Mouse (Mus musculus) heart, postnatal 0 days (tissue): ENCODE measurements at regions not wholly inside any gene's neighbourhood (a gene's known extent, or its start where the extent isn't known, plus 50 kb on each side); places are given as distances from the start of the nearest gene placed in this dataset.

Experiments used
- ATAC-seq: fragments of 200-750 bp; cut with Nextera tagmentation; 2 replicates; pipeline ENCODE4 v1.8.0; 2017; ENCODE audit warnings: low read depth, moderate number of reproducible peaks, moderate library complexity; ENCODE audit not compliant: insufficient read depth
- DNase-seq: peaks from one replicate; pipeline ENCODE4 v3.0.0-alpha.2; 2016; ENCODE audit warnings: low spot score
- H3K27ac ChIP-seq: fragments of 300-500 bp; sonication (generic); 2 replicates; pipeline ENCODE4 v1.5.1; 2014; ENCODE audit warnings: low read depth, mild to moderate bottlenecking
- H3K27me3 ChIP-seq: fragments of 300-500 bp; sonication (generic); 2 replicates; pipeline ENCODE4 v1.6.1; 2014; ENCODE audit warnings: low read length, mixed read lengths; ENCODE audit not compliant: control insufficient read depth, insufficient read depth
- H3K36me3 ChIP-seq: fragments of 300-500 bp; sonication (generic); replicated peaks from 2 replicates; pipeline ENCODE4 v1.6.1; 2014; ENCODE audit warnings: low read length, mixed read lengths; ENCODE audit not compliant: control insufficient read depth, insufficient read depth
- H3K4me1 ChIP-seq: fragments of 300-500 bp; sonication (generic); 2 replicates; pipeline ENCODE4 v1.6.1; 2014; ENCODE audit warnings: antibody characterized with exemption; ENCODE audit not compliant: control insufficient read depth, insufficient read depth
- H3K4me2 ChIP-seq: fragments of 300-500 bp; sonication (generic); 2 replicates; pipeline ENCODE4 v1.6.1; 2014; ENCODE audit warnings: low read depth, mild to moderate bottlenecking, low read length, moderate library complexity
- H3K4me3 ChIP-seq: fragments of 300-500 bp; sonication (generic); 2 replicates; pipeline ENCODE4 v1.5.1; 2014; ENCODE audit warnings: low read depth, low read length
- H3K9ac ChIP-seq: fragments of 300-500 bp; sonication (generic); replicated peaks from 2 replicates; pipeline ENCODE4 v1.6.1; 2014; ENCODE audit warnings: low read depth, low read length, mixed read lengths
- H3K9me3 ChIP-seq: fragments of 300-500 bp; sonication (generic); replicated peaks from 2 replicates; pipeline ENCODE4 v1.6.1; 2016; ENCODE audit warnings: low read length; ENCODE audit not compliant: control insufficient read depth
- CTCF ChIP-seq: IDR thresholded peaks from 2 replicates; pipeline ENCODE4 v1.5.1; 2016; ENCODE audit warnings: antibody characterized with exemption, control low read depth, low read depth
- EP300 ChIP-seq: IDR thresholded peaks from 2 replicates; pipeline ENCODE4 v1.6.1; 2016; ENCODE audit warnings: antibody characterized with exemption, low read depth
- WGBS: fragments of 180-500 bp; shearing (Covaris S2); extraction: QIAGEN DNeasy Blood & Tissue Kit; methylation state at CpG from one replicate; pipeline ENCODE4 v1.1.7; 2014; 5-methylcytosine and 5-hydroxymethylcytosine counted together

GRCm38 (mm10) chr10:21801556-21801955, 80.4 kb upstream of the Sgk1 start:
- Histone ChIP-seq H3K27me3 (no peaks in the 10 kb centered on the region), H3K4me1 (no peaks in the 10 kb centered on the region), H3K9ac (no peak overlapping the region), H3K4me3 (no peak overlapping the region), H3K9me3 (no peaks in the 10 kb centered on the region), H3K36me3 (no peaks in the 10 kb centered on the region), H3K27ac (no peak overlapping the region), H3K4me2 (no peak overlapping the region)
- ATAC-seq: no peak
- 55% methylated on average over 5 of the region's 5 CpGs for WGBS
- no peak for TF ChIP-seq EP300
- no peak for TF ChIP-seq CTCF
- DNase-seq: no peak

GRCm38 (mm10) chr10:21803184-21803583, 78.8 kb upstream of the Sgk1 start:
- H3K9ac ChIP-seq: no peak overlapping the region
- no peak for TF ChIP-seq EP300
- TF ChIP-seq CTCF: no peak
- H3K36me3 ChIP-seq: no peaks in the 10 kb centered on the region
- H3K27ac ChIP-seq: no peak overlapping the region
- no peaks in the 10 kb centered on the region for H3K4me1 ChIP-seq
- no peak overlapping the region for H3K4me3 ChIP-seq
- DNase-seq: no peak
- no peaks in the 10 kb centered on the region for H3K27me3 ChIP-seq
- no peak for ATAC-seq
- H3K9me3 ChIP-seq: no peaks in the 10 kb centered on the region
- no peak overlapping the region for H3K4me2 ChIP-seq

GRCm38 (mm10) chr10:21804761-21805160, 77.2 kb upstream of the Sgk1 start:
- ATAC-seq: no peak
- no peak overlapping the region for H3K9ac ChIP-seq
- no peaks in the 10 kb centered on the region for H3K9me3 ChIP-seq
- H3K4me2 ChIP-seq: no peak overlapping the region
- 68% methylated on average over 2 of the region's 2 CpGs for WGBS
- no peaks in the 10 kb centered on the region for H3K4me1 ChIP-seq
- H3K27me3 ChIP-seq: no peaks in the 10 kb centered on the region
- TF ChIP-seq EP300 (no peak), CTCF (no peak)
- no peak overlapping the region for H3K4me3 ChIP-seq
- no peak overlapping the region for H3K27ac ChIP-seq
- no peak for DNase-seq
- H3K36me3 ChIP-seq: no peaks in the 10 kb centered on the region

- H3K9me3 ChIP-seq: no peaks in the 10 kb centered on the region
- no peak overlapping the region for H3K4me2 ChIP-seq
- 50% methylated on average over 6 of the region's 6 CpGs for WGBS
- DNase-seq (no peak), ATAC-seq (no peak)
- H3K27ac ChIP-seq: no peak overlapping the region
- H3K4me3 ChIP-seq: no peak overlapping the region
- no peak for TF ChIP-seq EP300
- no peak for TF ChIP-seq CTCF
- no peaks in the 10 kb centered on the region for H3K4me1 ChIP-seq
- no peaks in the 10 kb centered on the region for H3K27me3 ChIP-seq
- no peak overlapping the region for H3K9ac ChIP-seq
- no peaks in the 10 kb centered on the region for H3K36me3 ChIP-seq
Observed at GRCm38 (mm10) chr10:21805606-21806005, 76.4 kb upstream of the Sgk1 start.

- Histone ChIP-seq H3K4me3 (no peak overlapping the region), H3K9ac (no peak overlapping the region), H3K9me3 (no peaks in the 10 kb centered on the region), H3K36me3 (no peaks in the 10 kb centered on the region), H3K27me3 (no peaks in the 10 kb centered on the region), H3K27ac (no peak overlapping the region), H3K4me1 (no peaks in the 10 kb centered on the region), H3K4me2 (no peak overlapping the region)
- no peak for DNase-seq
- 93% methylated on average over 4 of the region's 4 CpGs for WGBS
- no peak for ATAC-seq
- no peak for TF ChIP-seq EP300
Observed at GRCm38 (mm10) chr10:21806716-21807115, 75.3 kb upstream of the Sgk1 start.

GRCm38 (mm10) chr10:21819686-21820085, 62.3 kb upstream of the Sgk1 start:
- Histone ChIP-seq H3K27me3 (no peaks in the 10 kb centered on the region), H3K4me2 (no peak overlapping the region), H3K36me3 (no peaks in the 10 kb centered on the region), H3K9me3 (no peaks in the 10 kb centered on the region), H3K4me1 (no peaks in the 10 kb centered on the region), H3K4me3 (no peak overlapping the region), H3K27ac (no peak overlapping the region), H3K9ac (no peak overlapping the region)
- DNase-seq: no peak
- WGBS: 85% methylated on average over 3 of the region's 3 CpGs
- no peak for ATAC-seq
- no peak for TF ChIP-seq EP300
- no peak for TF ChIP-seq CTCF
